Mouse (Mus musculus) layer of hippocampus, postnatal 14 days (tissue): ENCODE data around the gene Vmn2r28. TPM values are rescaled to one million over a fixed set of nuclear protein-coding genes. Genes with fewer than 3 reads are reported as not detected.
"Not testable (repeated sequence)": the region's sequence is repeated elsewhere in the genome, so short reads cannot be mapped to it uniquely, and the experiment has no call there.

Experiments
- DNase-seq, 2 experiments: peaks; one replicate each; pipeline ENCODE4 v3.0.0; 2021 to 2022; ENCODE audit warnings: low spot score in 2 of 2, mixed read lengths in 1 of 2
- long read RNA-seq, 2 experiments: library from polyadenylated mRNA; stranded (forward); transcript quantifications; one replicate each; pipeline ENCODE4 v2.0.0; 2021
- total RNA-seq, 2 experiments: library from RNA; stranded (reverse); gene quantifications; 2 replicates each; pipeline ENCODE4 v1.2.3; 2021

Vmn2r28 gene
- not detected for total RNA-seq
- long read RNA-seq, experiment 1, result 0 reads
- long read RNA-seq, experiment 2, result 0 reads

DNA sequence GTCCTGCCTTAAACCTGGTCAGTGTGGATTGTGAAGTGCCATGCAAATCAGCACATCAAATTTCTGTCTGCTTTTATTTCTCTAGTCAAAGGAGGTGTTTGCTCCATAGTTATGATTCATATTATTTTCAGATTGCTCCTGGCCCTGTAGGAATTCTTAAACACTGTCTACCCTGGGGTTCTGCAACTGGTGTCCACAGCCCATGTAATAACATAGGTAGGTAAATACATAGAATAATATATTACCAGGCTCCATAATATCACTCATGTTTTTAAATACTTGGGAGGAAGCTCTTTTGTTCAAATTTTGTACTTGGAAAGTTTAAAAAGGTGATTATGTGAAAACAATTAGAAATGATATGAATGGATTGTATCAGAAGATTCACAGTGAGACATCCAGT is at the start of gene Vmn2r28:
TSS of gene Vmn2r28 (minus strand) at position 101 of the 400 bp plus-strand sequence.
- DNase-seq, result not testable (repeated sequence)

DNA sequence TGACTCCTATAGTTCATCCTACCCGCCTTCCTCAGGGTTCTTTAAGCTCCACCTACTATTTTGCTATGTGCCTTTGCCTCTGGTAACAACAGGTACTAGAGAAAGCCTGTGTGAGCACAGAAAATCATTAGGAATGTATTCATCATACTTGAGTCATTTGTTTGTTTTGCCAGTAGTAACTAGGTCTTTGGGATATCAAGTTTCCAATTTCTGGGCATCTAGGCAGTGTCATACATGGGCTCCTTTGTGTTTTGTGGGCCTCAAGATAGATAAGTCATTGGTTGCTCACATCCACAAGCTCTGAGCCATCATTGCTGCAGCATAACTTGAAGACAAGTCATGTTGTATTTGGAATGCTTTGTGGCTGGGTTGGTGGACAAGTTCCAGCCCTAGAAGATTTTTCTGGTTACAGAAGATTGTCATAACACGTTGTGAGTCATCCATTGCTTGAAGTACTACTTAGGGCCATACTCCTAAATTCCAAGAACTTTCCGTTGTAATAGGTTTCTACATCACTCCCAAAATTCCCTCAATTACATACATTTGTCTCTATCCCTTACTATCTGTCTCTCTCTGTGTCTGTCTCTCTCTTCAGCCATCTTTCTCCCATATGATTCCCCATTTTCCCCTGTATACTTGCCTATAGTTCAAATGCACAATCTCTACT is 47.1 kb upstream of the Vmn2r28 start:
- not testable (repeated sequence) for DNase-seq

DNA sequence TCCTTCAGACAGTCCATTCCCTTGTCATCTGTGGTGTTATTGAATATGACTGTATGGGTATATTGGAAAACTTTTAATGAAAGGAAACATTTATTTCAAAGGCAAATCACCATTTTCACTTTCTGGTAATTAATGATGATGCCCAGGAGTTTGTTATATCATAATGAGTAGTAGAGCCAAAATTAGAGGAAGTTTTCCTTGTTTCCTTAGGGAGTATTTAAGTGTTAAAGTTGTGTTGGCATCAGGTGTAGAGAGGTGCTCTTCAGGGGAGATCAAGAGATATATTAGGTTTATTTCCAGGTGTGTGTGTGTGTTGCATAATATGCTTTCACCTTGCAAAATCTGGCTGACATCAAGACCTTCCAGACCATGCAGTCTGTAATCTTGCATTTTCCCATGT is 37.1 kb downstream of the Vmn2r28 start, which contains the start of gene Vmn1r59:
TSS of gene Vmn1r59 (minus strand) at position 101 of the 400 bp plus-strand sequence.
- no peak for DNase-seq

DNA sequence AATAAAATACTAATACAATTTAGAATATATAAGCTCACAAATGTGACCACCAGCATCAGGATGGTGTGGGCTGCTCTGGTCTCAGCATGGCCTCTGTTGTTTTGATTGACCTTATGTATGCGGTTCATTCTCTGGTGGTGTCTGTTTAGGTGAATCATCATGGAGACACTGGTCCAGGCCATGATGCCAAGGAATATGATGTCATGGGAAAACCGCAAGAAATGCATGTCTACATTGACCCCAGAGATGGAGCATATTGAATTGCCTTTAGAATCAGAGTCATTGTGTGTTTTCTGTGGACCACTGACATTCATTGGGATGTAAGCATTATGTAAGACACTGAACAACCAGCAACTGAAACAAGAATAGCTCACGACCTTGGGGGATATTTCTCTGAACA is 39.7 kb downstream of the Vmn2r28 start:
- DNase-seq, result not testable (repeated sequence)

DNA sequence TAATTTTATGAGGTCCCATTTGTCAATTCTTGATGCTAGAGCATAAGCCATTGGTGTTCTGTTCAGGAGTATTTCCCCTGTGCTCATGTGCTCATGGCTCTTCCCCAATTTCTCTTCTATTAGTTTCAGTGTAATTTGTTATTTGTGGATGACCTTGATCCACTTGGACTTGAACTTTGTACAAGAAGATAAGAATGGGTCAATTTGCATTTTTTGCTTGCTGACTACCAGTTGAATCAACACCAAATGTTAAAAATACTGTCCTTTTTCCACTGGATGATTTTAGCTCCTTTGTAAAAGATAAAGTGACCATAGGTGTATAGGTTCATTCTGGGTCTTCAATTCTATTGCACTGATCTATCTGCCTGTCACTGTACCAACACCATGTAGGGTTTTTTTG is 45.1 kb downstream of the Vmn2r28 start:
- DNase-seq, result no peak

Other genes with a start within 250 kb of the Vmn2r28 start
- not detected for gene Gm5065, start 143.4 kb downstream of the Vmn2r28 start, total RNA-seq
- gene Nlrp2, start 142.9 kb downstream of the Vmn2r28 start, total RNA-seq, result not detected
- not detected for gene Vmn1r58, start 80.6 kb downstream of the Vmn2r28 start, total RNA-seq
- gene Vmn1r59, start 37.2 kb downstream of the Vmn2r28 start, total RNA-seq, result not detected
- not detected for gene Vmn1r60, start 53.4 kb upstream of the Vmn2r28 start, total RNA-seq
- not detected for gene Vmn1r61, start 119.3 kb upstream of the Vmn2r28 start, total RNA-seq
- gene Vmn1r62, start 179.7 kb upstream of the Vmn2r28 start, total RNA-seq, result not detected